Mouse (Mus musculus): ENCODE measurements at regions not wholly inside any gene's neighbourhood (a gene's known extent, or its start where the extent isn't known, plus 50 kb on each side); places are given as distances from the start of the nearest gene placed in this dataset.

DNA sequence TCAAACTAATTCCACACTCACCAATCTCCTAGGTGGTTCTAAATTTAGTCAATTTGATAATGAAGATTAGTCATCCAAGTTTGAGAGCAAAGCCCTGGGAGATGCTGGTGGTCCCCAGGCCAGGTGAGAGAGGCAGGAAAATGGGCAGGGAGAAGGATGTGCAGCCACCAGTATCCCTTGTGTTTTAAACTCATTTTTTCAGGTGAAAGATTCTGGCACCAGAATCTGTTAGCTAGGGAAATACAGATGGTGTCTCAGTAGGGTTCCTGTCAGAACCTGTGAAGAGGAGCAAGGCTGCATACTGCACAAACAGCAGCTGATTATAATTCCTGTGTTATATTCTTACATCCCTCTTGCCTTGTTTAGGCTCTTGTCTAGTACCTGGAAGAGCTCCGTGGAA lies 527.5 kb upstream of the Lrrc6 start:
- H3K27ac ChIP-seq, result no peak overlapping the region
- 83% methylated on average over 1 of the region's 1 CpGs for WGBS
- H3K4me3 ChIP-seq, result no peak overlapping the region
- H3K27me3 ChIP-seq (ENCODE audit: low read depth, poor library complexity, severe bottlenecking), result no peaks in the 10 kb centered on the region
- H3K4me1 ChIP-seq, result no peaks in the 10 kb centered on the region
- DNase-seq (ENCODE audit: low spot score), result no peak
- H3K9me3 ChIP-seq (replicated peaks), result no peaks in the 10 kb centered on the region
- no peaks in the 10 kb centered on the region for H3K36me3 ChIP-seq

DNA sequence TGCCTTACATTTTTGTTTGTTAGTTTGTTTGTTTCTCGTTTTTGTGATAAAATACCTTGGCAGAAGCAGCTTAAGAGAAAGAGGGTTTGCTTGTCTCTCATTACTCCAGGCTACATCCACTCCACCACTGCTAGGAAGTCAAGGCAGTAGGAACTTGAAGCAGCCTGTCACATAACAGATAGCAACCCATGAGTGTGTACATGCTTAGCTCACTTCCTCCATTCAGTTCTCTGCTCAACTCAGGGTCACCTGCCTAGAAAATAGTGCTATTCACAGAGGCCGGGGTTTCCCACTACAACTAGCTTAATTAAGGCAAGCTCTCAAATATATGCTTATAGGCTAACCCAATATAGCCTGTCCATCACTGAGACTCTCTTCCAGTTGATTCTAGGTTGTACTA lies 527.0 kb upstream of the Lrrc6 start:
- 86% methylated on average over 2 of the region's 2 CpGs for WGBS
- H3K27ac ChIP-seq, result no peak overlapping the region
- no peak for DNase-seq (ENCODE audit: low spot score)
- H3K4me3 ChIP-seq, result no peak overlapping the region
- no peaks in the 10 kb centered on the region for H3K9me3 ChIP-seq (replicated peaks)
- no peaks in the 10 kb centered on the region for H3K36me3 ChIP-seq
- no peaks in the 10 kb centered on the region for H3K4me1 ChIP-seq
- H3K27me3 ChIP-seq (ENCODE audit: low read depth, poor library complexity, severe bottlenecking), result no peaks in the 10 kb centered on the region

DNA sequence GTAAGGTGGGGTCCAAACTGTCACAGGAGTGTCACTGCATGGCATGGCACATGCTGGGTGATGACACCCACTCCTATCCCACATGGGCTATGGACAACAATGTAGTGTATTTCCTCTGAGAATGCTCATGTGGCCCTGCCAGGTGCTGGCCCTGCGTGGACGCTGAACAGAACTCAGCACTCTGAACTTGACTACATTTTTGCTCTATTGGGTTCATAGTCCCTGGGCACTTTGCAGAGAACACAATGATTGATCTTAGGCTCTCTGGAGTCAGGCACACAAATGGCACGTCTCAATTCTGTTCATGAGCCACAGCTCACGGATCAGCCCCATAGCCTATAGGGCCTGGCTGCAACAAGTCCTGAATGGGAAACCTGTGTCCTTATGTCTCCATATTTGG lies 525.0 kb upstream of the Lrrc6 start:
- Histone ChIP-seq H3K4me1 (no peaks in the 10 kb centered on the region), H3K36me3 (no peaks in the 10 kb centered on the region), H3K9me3 (replicated peaks) (no peaks in the 10 kb centered on the region), H3K27ac (no peak overlapping the region), H3K27me3 (ENCODE audit: low read depth, poor library complexity, severe bottlenecking) (no peaks in the 10 kb centered on the region), H3K4me3 (no peak overlapping the region)
- WGBS, result 94% methylated on average over 4 of the region's 4 CpGs
- DNase-seq (ENCODE audit: low spot score), result no peak

DNA sequence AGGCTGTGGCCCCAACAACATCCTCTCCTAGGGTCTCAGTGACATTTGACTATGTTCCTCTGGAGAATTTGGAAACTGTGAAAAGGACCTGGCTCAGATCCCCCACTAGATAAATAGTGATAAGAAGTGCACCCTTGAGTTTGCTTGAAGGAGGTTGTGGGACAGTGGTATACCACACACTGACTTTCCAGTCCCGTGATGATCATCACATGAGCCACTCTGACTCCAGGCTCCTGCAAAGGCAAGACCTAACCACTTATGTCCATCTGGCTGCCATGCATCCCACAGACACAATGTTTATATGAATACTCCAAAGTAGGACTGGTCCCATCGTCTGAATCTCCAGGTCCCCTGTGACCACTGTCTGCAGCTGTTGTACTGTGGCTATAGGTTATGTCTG lies 523.7 kb upstream of the Lrrc6 start:
- Histone ChIP-seq H3K27me3 (ENCODE audit: low read depth, poor library complexity, severe bottlenecking) (no peaks in the 10 kb centered on the region), H3K4me1 (peaks cover 11% of the 10 kb centered on the region), H3K27ac (no peak overlapping the region), H3K36me3 (no peaks in the 10 kb centered on the region), H3K9me3 (replicated peaks) (no peaks in the 10 kb centered on the region), H3K4me3 (no peak overlapping the region)
- DNase-seq (ENCODE audit: low spot score), result no peak
- WGBS, result 86% methylated on average over 2 of the region's 2 CpGs

DNA sequence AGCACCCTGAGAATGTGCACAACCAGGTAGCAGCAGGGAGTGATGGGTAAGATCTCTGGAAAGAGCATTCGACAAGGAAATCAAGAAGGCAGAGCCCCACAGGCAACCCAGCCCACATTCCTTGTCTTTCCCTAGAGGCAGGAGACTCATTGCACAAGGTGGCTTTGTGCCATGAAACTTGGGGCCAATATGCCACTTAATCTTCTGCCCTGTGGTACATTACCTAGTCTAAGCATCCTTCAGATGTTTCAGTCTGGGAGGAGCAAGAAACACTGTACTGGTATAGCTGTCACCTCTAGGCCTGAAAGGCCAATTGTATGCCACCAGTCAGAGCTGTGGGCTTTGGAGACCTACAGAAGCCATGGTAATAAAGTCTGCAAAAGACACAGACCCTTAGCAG lies 522.4 kb upstream of the Lrrc6 start:
- Histone ChIP-seq H3K27me3 (ENCODE audit: low read depth, poor library complexity, severe bottlenecking) (no peaks in the 10 kb centered on the region), H3K27ac (no peak overlapping the region), H3K36me3 (no peaks in the 10 kb centered on the region), H3K4me3 (no peak overlapping the region), H3K9me3 (replicated peaks) (no peaks in the 10 kb centered on the region), H3K4me1 (peaks cover 22% of the 10 kb centered on the region)
- 97% methylated on average over 1 of the region's 1 CpGs for WGBS
- DNase-seq (ENCODE audit: low spot score), result no peak

DNA sequence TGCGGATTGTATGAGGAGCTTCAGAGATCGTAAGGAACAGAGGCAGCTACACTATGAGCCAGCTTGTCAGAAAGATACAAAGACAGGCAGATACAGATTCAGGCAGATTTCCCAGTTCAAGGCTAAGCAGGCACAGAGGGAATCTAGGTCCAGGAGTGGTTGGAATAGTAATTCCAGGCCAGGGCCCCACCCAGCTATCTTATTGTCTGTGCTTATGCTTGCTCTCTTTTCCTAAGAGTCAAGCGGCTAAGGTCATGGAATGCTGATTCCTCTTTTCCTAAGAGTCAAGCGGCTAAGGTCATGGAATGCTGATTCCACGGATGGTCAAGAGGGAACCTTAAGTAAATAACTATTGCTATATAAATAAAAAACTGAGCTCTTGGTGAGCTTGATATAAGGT lies 520.7 kb upstream of the Lrrc6 start:
- no peaks in the 10 kb centered on the region for H3K36me3 ChIP-seq
- H3K4me3 ChIP-seq, result no peak overlapping the region
- peaks cover 22% of the 10 kb centered on the region for H3K4me1 ChIP-seq
- WGBS, result 91% methylated on average over 5 of the region's 5 CpGs
- no peaks in the 10 kb centered on the region for H3K27me3 ChIP-seq (ENCODE audit: low read depth, poor library complexity, severe bottlenecking)
- H3K27ac ChIP-seq, result no peak overlapping the region
- H3K9me3 ChIP-seq (replicated peaks), result no peaks in the 10 kb centered on the region
- DNase-seq (ENCODE audit: low spot score), result no peak

DNA sequence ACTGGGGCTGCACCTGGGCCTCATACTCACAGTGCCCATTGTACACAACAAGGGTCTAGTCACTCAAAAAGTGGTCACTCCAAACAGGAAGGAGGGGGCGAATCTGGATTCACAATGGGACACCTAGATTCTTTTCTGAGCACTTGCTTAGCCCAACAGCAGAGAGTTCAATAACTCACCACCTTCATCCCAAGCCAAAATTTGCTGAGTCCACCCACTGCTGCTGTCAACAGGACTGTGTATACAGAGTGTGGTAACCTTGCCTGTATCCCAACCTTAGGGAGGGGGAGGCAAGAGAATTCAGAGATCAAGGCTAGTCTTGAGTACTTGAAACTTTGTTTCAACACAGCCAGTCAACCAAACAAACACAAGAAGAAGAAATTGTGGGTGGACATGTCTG lies 519.2 kb upstream of the Lrrc6 start:
- H3K9me3 ChIP-seq (replicated peaks), result no peaks in the 10 kb centered on the region
- no peaks in the 10 kb centered on the region for H3K27me3 ChIP-seq (ENCODE audit: low read depth, poor library complexity, severe bottlenecking)
- peaks cover 22% of the 10 kb centered on the region for H3K4me1 ChIP-seq
- 84% methylated on average over 1 of the region's 1 CpGs for WGBS
- H3K36me3 ChIP-seq, result no peaks in the 10 kb centered on the region
- H3K4me3 ChIP-seq, result no peak overlapping the region
- H3K27ac ChIP-seq, result peak overlapping the region; percentile 50; the same call in 1 of the 2 replicates
- DNase-seq (ENCODE audit: low spot score), result no peak

DNA sequence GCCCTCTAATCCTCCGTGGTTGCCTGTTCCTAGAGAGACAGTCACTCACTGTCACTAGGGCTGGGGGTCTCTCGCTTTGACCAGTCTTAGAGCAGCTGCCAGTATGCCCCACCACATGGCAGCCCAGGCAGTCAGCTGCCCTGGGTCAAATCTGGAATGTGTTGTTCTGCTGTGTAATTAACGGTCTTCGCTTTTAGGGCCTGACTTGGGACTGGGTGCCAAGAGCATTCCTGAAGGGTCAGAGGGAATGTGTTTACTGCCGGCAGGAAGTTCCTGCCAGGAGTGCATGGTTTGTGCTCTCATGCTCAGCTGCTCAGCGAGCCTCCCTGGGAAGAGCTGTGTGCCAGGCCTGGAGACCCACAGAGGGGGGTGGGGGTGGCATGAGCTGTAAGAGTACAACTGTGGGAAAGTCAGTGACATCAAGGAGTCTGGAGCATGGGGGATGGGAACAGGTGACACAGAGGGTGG lies 518.5 kb upstream of the Lrrc6 start:
- Histone ChIP-seq H3K4me1 (peaks cover 22% of the 10 kb centered on the region), H3K27me3 (ENCODE audit: low read depth, poor library complexity, severe bottlenecking) (no peaks in the 10 kb centered on the region), H3K9me3 (replicated peaks) (no peaks in the 10 kb centered on the region), H3K36me3 (no peaks in the 10 kb centered on the region), H3K27ac (peak overlapping the region; percentile 47), H3K4me3 (0 out of 2 replicates have a peak overlapping the region, but pooled peaks have one; percentile 9)
- peak; percentile 48 for DNase-seq (ENCODE audit: low spot score)
- 6% methylated on average over 6 of the region's 6 CpGs for WGBS

Measured in limb, embryonic 10.5 days (tissue).